Mouse (Mus musculus): ENCODE measurements at regions not wholly inside any gene's neighbourhood (a gene's known extent, or its start where the extent isn't known, plus 50 kb on each side); places are given as distances from the start of the nearest gene placed in this dataset.

DNA sequence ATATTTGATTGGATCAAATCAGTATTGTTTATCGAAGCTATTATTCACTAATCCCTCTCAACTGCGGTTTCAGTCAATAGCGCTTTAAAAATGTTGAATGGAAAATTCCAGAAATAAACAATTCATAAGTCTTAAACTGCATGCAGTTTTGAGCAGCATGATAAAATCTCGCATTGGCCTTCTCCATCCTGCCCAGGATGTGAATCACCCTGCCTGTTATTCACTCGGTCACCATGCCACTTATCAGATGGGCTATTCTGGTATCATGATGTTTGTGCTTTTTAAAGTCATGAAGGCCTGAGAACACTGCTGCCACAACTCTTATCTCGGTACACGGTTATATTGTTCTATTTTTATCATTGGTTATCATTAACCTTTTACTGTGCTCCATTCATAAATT is 238.3 kb downstream of the Papss1 start:
- no peak for ATAC-seq (ENCODE audit: insufficient number of reproducible peaks, low FRiP score, low TSS enrichment, low read depth)
- WGBS = 80% methylated on average over 7 of the region's 7 CpGs
- H3K27me3 ChIP-seq = no peaks in the 10 kb centered on the region
- no peak overlapping the region for H3K9ac ChIP-seq
- no peaks in the 10 kb centered on the region for H3K36me3 ChIP-seq
- no peaks in the 10 kb centered on the region for H3K9me3 ChIP-seq
- no peaks in the 10 kb centered on the region for H3K4me1 ChIP-seq
- H3K4me2 ChIP-seq = no peak overlapping the region
- H3K4me3 ChIP-seq = no peak overlapping the region
- H3K27ac ChIP-seq = no peak overlapping the region

DNA sequence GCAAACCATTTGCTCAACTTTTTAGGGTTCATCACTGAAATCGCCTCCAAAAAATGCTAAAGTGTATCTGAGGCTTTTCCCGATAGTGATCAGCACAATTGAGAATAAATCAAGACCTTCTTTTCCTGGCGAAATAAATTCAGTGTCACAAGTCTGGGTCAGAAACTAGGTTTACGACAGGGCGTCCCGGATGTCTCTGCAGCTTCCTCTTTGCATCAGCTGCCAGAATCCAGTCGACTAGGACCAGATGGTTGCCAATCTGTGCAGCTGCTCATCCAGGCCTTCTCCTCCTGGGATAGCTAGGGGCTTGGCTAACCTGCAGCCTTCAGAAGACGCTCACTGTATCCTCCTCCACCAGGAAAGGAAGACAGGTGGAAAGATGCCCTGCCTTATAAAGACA is 243.6 kb downstream of the Papss1 start:
- H3K4me2 ChIP-seq = no peak overlapping the region
- 50% methylated on average over 8 of the region's 8 CpGs for WGBS

DNA sequence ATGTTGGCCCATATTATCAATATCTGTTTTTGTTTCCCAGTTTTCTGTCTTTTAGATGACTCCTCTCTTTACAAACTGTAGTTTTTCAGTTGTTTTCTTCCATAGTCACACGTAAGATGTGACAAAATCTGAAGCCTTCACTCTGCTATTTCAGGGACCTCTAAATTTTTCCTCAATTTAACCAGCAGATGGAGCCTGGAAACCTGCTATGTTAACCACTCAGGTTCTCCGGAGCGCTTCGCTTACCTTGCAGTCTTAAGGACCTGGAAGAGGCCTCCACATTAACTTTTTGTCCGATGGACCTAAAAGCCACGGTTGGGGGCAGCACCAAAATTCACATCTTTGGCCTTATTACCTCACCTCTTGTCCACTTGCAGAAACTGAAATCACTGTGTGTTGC is 248.4 kb downstream of the Papss1 start:
- Histone ChIP-seq H3K4me2 (no peak overlapping the region), H3K27ac (no peak overlapping the region), H3K9ac (no peak overlapping the region), H3K27me3 (no peaks in the 10 kb centered on the region), H3K4me3 (no peak overlapping the region), H3K36me3 (no peaks in the 10 kb centered on the region), H3K4me1 (0 out of 2 replicates have a peak, but pooled peaks cover 4% of the 10 kb centered on the region), H3K9me3 (no peaks in the 10 kb centered on the region)
- ATAC-seq (ENCODE audit: insufficient number of reproducible peaks, low FRiP score, low TSS enrichment, low read depth) = no peak
- 36% methylated on average over 6 of the region's 6 CpGs for WGBS

More for the DNA sequence above, 243.6 kb downstream of the Papss1 start:
- no peak overlapping the region for H3K4me3 ChIP-seq
- no peaks in the 10 kb centered on the region for H3K27me3 ChIP-seq
- H3K9me3 ChIP-seq = no peaks in the 10 kb centered on the region
- no peak overlapping the region for H3K27ac ChIP-seq
- no peak for ATAC-seq (ENCODE audit: insufficient number of reproducible peaks, low FRiP score, low TSS enrichment, low read depth)
- no peak overlapping the region for H3K9ac ChIP-seq
- H3K4me1 ChIP-seq = 0 out of 2 replicates have a peak, but pooled peaks cover 4% of the 10 kb centered on the region
- no peaks in the 10 kb centered on the region for H3K36me3 ChIP-seq

DNA sequence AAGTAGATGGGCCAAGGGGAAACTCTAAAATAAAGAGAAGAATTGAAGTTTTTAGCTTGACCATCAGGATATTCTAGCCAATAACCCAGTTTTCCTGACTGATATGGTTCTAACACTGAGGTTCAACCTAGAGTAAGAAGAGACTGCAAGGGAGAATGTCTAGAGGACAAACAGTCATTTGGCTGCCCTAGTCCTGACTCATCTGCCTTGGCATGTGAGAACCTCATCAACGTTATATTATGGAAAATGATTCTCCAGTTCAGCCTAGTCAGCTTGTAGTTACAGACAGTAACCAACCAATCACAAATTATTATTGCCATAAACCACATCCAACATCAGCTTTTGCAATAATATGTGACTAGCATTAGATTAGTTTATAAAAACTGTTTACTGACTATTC is 254.2 kb downstream of the Papss1 start:
- Histone ChIP-seq H3K4me3 (no peak overlapping the region), H3K9ac (no peak overlapping the region), H3K27ac (no peak overlapping the region), H3K4me1 (no peaks in the 10 kb centered on the region), H3K4me2 (no peak overlapping the region), H3K9me3 (no peaks in the 10 kb centered on the region), H3K36me3 (no peaks in the 10 kb centered on the region), H3K27me3 (no peaks in the 10 kb centered on the region)
- WGBS = 79% methylated on average over 1 of the region's 1 CpGs
- ATAC-seq (ENCODE audit: insufficient number of reproducible peaks, low FRiP score, low TSS enrichment, low read depth) = no peak

DNA sequence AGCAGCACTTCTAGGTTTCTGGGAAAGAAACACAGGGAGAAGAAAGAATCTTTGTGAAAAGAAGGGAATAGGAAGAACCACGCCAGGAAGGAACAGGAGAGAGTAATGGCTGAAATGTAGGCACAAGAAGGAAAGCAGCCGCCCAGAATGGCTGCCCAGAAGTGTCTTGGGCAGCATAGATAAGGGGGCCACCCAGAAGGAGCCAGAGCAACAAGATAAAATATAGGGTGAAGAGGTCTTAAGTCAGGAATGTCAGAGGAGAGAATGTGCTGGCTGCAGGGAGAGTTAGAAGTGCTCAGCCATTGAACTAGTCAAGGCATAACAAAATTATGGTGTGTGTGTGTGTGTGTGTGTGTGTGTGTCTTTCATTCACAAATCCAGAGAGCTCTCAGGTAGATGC is 227.7 kb upstream of the Dkk2 start:
- no peaks in the 10 kb centered on the region for H3K9me3 ChIP-seq
- H3K4me3 ChIP-seq = no peak overlapping the region
- H3K9ac ChIP-seq = no peak overlapping the region
- H3K36me3 ChIP-seq = no peaks in the 10 kb centered on the region
- ATAC-seq (ENCODE audit: insufficient number of reproducible peaks, low FRiP score, low TSS enrichment, low read depth) = no peak
- WGBS = 71% methylated on average over 2 of the region's 2 CpGs
- H3K27ac ChIP-seq = no peak overlapping the region
- H3K4me2 ChIP-seq = no peak overlapping the region
- H3K27me3 ChIP-seq = no peaks in the 10 kb centered on the region
- no peaks in the 10 kb centered on the region for H3K4me1 ChIP-seq

DNA sequence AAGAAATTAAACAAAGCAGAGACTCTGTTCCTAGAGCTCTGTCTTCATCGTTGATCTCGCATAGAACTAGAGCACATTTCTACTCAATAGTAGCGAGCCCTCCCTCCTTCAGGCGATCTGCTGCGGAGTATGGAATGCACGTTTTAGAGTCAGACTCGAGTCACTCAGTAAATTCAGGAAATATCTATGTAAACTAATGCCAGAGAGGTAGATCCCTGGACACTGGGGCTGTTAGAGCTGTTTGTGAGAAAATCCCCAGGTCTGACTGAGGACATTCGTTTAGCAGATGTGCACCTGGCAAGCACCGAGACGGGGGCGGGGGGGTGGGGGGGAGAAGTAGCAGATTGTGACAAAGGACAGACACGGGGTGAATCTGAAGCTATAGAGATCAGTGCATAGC is 226.0 kb upstream of the Dkk2 start:
- H3K36me3 ChIP-seq = no peaks in the 10 kb centered on the region
- 45% methylated on average over 12 of the region's 12 CpGs for WGBS
- H3K9ac ChIP-seq = no peak overlapping the region
- no peaks in the 10 kb centered on the region for H3K27me3 ChIP-seq
- H3K4me2 ChIP-seq = no peak overlapping the region
- ATAC-seq (ENCODE audit: insufficient number of reproducible peaks, low FRiP score, low TSS enrichment, low read depth) = no peak
- H3K27ac ChIP-seq = no peak overlapping the region
- no peaks in the 10 kb centered on the region for H3K9me3 ChIP-seq
- H3K4me3 ChIP-seq = no peak overlapping the region
- no peaks in the 10 kb centered on the region for H3K4me1 ChIP-seq

DNA sequence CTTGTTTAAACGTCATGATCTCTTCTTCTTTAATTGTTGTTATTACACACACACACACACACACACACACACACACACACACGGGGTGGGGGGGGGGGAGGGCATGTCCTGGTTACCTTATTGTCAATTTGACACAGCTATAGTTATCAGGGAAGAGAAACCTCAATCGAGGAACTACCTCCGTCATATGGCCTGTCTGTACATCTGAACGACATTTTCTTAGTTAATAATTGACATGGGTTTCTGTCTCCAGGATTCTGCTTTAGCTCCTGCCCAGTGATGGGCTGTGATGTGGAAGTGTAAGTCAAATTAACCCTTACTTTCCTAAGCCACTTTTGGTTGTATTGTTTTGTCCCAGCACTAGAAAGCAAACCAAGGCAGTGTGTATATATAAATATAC is 220.0 kb upstream of the Dkk2 start:
- Histone ChIP-seq H3K36me3 (no peaks in the 10 kb centered on the region), H3K4me2 (no peak overlapping the region), H3K27me3 (no peaks in the 10 kb centered on the region), H3K9me3 (no peaks in the 10 kb centered on the region), H3K27ac (no peak overlapping the region), H3K9ac (no peak overlapping the region), H3K4me3 (no peak overlapping the region), H3K4me1 (no peaks in the 10 kb centered on the region)
- ATAC-seq (ENCODE audit: insufficient number of reproducible peaks, low FRiP score, low TSS enrichment, low read depth) = no peak
- 70% methylated on average over 5 of the region's 5 CpGs for WGBS

DNA sequence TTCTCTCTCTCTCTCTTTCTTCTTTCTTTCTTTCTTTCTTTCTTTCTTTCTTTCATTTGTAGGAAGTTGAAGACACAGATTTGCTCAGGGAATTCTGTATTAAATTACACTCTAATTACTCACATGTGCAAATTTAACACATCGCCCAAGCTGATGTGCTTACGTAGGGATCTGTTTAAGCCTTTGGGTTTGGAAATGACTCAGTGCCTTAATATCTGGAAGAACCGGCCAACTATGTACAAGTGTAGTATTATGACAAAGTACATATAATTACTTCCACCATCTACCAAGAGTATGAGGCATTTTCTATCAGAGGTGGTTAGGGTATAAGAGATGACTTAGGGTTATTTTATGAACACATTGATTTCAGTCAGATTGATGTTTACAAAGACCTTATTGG is 217.8 kb upstream of the Dkk2 start:
- Histone ChIP-seq H3K4me2 (no peak overlapping the region), H3K4me3 (no peak overlapping the region), H3K9me3 (no peaks in the 10 kb centered on the region), H3K4me1 (no peaks in the 10 kb centered on the region), H3K27me3 (no peaks in the 10 kb centered on the region), H3K27ac (no peak overlapping the region), H3K9ac (no peak overlapping the region), H3K36me3 (no peaks in the 10 kb centered on the region)
- no peak for ATAC-seq (ENCODE audit: insufficient number of reproducible peaks, low FRiP score, low TSS enrichment, low read depth)
- WGBS = 63% methylated on average over 3 of the region's 3 CpGs

DNA sequence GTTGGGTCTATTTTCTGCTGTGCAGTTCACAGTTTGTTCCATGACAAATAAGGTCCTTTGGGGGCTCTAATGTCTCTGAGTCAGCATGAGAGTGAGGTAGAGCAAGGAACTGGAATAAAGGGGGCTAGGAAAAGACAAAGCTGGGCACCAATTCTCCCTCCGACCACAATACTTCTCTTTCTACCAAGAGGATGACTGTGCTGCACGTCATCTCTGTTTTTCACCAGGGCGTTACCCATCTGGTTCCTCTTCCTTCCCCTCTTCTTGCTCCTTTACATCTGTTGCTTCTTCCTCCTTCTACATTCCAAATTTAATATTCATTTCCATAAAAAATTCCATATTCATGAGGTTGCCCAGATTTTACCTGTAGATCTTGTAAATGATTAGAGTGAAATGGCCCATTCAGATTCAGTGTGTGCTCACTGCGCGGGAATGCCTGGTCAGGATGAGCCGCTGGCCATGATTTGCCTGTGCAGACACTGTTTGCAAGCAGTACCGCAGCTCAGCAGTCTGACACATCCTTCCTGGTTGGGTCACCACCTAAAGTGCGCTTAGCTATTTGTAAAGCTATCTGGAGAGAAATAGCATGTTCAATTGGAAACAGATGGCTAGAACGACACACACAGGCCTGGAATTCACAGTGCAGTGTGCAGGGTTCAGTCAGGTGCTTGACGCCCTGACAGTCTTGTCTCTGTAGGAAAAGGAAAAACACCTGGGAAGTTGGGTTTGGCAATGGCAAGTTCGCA is 216.7 kb upstream of the Dkk2 start:
- Histone ChIP-seq H3K4me2 (no peak overlapping the region), H3K9me3 (no peaks in the 10 kb centered on the region), H3K27me3 (no peaks in the 10 kb centered on the region), H3K4me1 (no peaks in the 10 kb centered on the region), H3K27ac (no peak overlapping the region), H3K36me3 (no peaks in the 10 kb centered on the region), H3K4me3 (no peak overlapping the region), H3K9ac (no peak overlapping the region)
- ATAC-seq (ENCODE audit: insufficient number of reproducible peaks, low FRiP score, low TSS enrichment, low read depth) = no peak
- WGBS = 48% methylated on average over 11 of the region's 11 CpGs

DNA sequence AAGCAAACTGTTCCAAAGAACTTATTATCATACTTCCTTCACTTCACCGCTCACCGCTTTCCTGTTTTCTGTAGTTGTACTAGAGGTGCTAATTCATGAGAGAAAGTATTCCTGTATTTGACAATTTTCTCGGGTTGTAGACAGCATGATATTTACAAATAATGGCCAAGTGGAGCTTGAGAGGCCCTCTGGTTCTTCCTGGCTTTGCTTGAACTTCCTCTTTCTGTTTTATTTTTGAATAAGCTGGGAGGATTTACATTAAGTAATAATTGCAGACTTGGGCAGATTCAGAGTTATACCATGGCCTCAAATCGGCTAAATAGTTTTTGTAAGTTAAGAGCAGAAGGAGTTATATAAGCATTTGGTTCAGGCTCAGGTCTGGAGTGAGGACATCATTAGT is 215.8 kb upstream of the Dkk2 start:
- Histone ChIP-seq H3K4me2 (no peak overlapping the region), H3K27ac (no peak overlapping the region), H3K27me3 (no peaks in the 10 kb centered on the region), H3K36me3 (no peaks in the 10 kb centered on the region), H3K9ac (no peak overlapping the region), H3K9me3 (no peaks in the 10 kb centered on the region), H3K4me1 (no peaks in the 10 kb centered on the region), H3K4me3 (no peak overlapping the region)
- ATAC-seq (ENCODE audit: insufficient number of reproducible peaks, low FRiP score, low TSS enrichment, low read depth) = no peak
- WGBS = 81% methylated on average over 4 of the region's 4 CpGs

DNA sequence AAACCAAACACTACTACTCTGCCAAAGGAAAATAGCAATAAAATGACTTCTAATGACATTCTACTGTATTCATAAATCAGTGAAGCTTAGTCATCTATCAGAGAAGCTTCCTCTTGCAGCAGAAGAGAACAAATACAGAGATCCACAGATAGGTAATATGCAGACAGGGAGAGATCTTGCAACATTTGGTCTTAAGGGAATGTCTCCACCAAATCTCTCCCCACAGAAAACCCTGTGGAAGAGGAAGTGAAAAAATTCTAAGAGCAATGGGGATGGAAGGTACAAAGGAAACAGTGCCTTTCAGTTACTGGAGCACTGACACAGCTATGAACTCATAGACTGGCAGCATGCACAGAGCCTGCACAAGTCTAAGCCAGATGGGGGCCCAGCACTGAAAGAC is 202.4 kb upstream of the Dkk2 start:
- Histone ChIP-seq H3K27me3 (no peaks in the 10 kb centered on the region), H3K9me3 (no peaks in the 10 kb centered on the region), H3K4me2 (no peak overlapping the region), H3K36me3 (no peaks in the 10 kb centered on the region), H3K9ac (no peak overlapping the region), H3K4me1 (no peaks in the 10 kb centered on the region), H3K4me3 (no peak overlapping the region), H3K27ac (no peak overlapping the region)
- ATAC-seq (ENCODE audit: insufficient number of reproducible peaks, low FRiP score, low TSS enrichment, low read depth) = no peak

DNA sequence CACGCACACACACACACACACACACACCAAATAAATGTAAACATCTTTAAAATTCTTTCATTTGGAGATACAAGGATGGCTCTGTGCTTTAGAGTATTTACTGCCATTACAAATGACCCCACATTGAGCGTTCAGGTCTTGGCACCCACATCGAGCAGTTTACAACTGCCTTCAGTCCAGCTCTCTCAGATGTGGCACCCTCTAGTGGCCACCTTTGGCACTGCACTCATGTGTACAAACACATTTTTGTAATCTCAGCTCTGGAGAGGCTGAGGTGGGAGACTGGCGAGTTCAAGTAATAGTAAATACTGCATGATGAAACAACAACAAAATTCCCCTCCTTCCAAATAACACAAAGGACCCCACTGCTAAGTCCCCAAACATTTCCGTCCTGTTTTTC is 198.6 kb upstream of the Dkk2 start:
- Histone ChIP-seq H3K4me2 (no peak overlapping the region), H3K36me3 (no peaks in the 10 kb centered on the region), H3K9me3 (no peaks in the 10 kb centered on the region), H3K4me1 (no peaks in the 10 kb centered on the region), H3K27ac (no peak overlapping the region), H3K27me3 (no peaks in the 10 kb centered on the region), H3K4me3 (no peak overlapping the region), H3K9ac (no peak overlapping the region)
- WGBS = 76% methylated on average over 5 of the region's 5 CpGs
- no peak for ATAC-seq (ENCODE audit: insufficient number of reproducible peaks, low FRiP score, low TSS enrichment, low read depth)

DNA sequence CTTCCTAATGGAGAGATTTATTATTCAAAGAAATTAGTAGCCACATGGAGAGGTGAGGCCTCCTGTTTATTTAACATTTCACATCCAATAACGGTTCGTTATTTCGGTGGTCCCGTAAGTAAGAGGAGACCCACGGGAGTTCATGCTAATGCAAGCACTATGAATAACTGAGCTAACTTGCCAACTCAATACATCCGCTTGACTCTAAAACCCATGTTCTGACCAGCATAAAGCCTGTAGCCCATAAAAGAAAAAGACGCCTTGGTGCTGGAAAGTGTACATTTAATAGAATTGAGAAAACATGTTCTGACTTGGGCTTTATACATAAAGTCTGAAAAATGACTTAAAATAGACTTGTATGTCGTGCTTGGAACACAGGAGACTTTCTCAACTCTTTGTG is 198.1 kb upstream of the Dkk2 start:
- Histone ChIP-seq H3K9me3 (no peaks in the 10 kb centered on the region), H3K4me3 (no peak overlapping the region), H3K9ac (no peak overlapping the region), H3K36me3 (no peaks in the 10 kb centered on the region), H3K4me2 (no peak overlapping the region), H3K27me3 (no peaks in the 10 kb centered on the region), H3K27ac (no peak overlapping the region; the same call in 1 of the 2 replicates), H3K4me1 (no peaks in the 10 kb centered on the region)
- no peak for ATAC-seq (ENCODE audit: insufficient number of reproducible peaks, low FRiP score, low TSS enrichment, low read depth)
- WGBS = 43% methylated on average over 8 of the region's 8 CpGs

Data from limb, embryonic 15.5 days (tissue).